Mouse (Mus musculus) embryonic fibroblast, embryonic 13.5 days (primary cell): Measurements from ENCODE around the gene Lrg1.

Source experiments
- CTCF ChIP-seq: IDR thresholded peaks from 2 replicates; pipeline ENCODE4 v1.5.1; 2011; ENCODE audit warnings: mild to moderate bottlenecking, control low read depth, low read length, moderate library complexity, borderline replicate concordance; ENCODE audit not compliant: insufficient read depth
- POLR2A ChIP-seq: IDR thresholded peaks from 2 replicates; pipeline ENCODE4 v1.6.1; 2011; ENCODE audit warnings: low read depth, mild to moderate bottlenecking, control low read depth, low read length, moderate library complexity

DNA sequence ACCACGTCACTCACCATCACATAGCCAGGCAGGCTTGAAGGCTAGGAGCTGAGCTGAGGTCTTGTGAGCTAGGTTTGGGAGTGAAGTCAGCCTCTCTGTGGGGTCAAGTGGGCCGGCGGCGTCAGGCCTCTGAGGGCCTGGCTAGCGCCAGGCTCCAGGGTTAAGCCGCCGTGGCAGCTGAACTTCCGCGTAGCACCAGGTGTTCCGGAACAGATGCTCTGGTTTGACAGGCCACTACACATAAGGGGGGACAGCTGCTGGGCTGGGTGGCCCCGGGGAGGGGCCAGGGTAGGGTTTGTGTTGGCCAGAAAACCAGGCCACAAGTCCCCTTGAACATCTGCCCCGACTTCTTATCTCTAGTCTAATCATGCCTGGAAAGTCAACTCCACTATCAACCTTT lies 25.6 kb upstream of the Lrg1 start:
- no peak for TF ChIP-seq CTCF
- TF ChIP-seq POLR2A, result no peak
